Mouse (Mus musculus): ENCODE results near the gene Hist1h2bf.
A peak's percentile ranks its signal among the peaks of the same experiment; 100 is the strongest.
"Not testable (repeated sequence)": the region's sequence is repeated elsewhere in the genome, so short reads cannot be mapped to it uniquely, and the experiment has no call there.

Hist1h2bf gene

GRCm38 (mm10) chr13:23570261-23571021 lies 3.6 kb downstream of the Hist1h2bf start:
- DNase-seq = not testable (repeated sequence)

- no peak for DNase-seq
Observed at GRCm38 (mm10) chr13:23564482-23564881, 9.5 kb downstream of the Hist1h2bf start.

- peak; percentile 42 for DNase-seq
Observed at GRCm38 (mm10) chr13:23562699-23563462, 11.1 kb downstream of the Hist1h2bf start.

- peak; percentile 91 for DNase-seq
Observed at GRCm38 (mm10) chr13:23561883-23562659, 11.9 kb downstream of the Hist1h2bf start, which contains the start of gene Hist1h3e. Gene Hist1h3e, minus strand, starts transcription at chr13:23562369.

DNA sequence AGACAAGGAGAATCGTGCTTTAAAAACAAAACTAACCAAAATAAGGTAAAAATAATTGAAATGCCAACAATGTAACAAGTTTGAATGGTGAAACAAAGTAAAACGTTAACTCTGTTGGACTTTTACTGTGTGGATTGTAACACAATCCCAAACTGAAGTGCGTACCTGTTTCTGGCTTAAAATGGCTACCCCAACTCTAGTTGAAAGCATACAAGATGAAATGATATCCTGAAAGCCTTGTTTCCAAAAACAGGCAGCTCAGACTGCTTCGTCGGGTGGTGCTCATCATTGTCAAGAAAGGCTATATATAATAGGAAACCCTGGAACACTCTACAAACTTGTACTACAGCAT lies 12.5 kb downstream of the Hist1h2bf start:
- not testable (repeated sequence) for DNase-seq

DNA sequence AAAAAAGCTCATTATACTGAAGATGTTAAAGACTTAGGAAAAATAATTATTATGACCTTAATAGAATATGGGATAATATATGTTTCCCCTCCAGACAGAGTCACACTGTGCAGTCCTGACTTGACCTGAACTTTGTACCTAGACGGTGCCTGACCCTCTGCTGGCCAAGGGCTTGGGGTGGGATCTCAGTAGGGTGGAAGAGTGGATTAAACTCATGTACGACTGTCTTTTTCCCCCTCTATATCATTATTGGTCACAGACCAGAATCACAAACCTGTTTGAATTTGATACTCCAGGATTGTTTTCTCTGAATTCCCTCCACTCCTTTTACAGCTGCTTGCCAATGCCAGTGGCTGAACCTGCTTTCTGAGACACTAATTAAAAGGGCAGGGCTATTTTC lies 13.3 kb downstream of the Hist1h2bf start:
- not testable (repeated sequence) for DNase-seq

GRCm38 (mm10) chr13:23556906-23557305 lies 17.1 kb downstream of the Hist1h2bf start:
- no peak for DNase-seq

GRCm38 (mm10) chr13:23555839-23556416 lies 18.1 kb downstream of the Hist1h2bf start:
- DNase-seq = peak; percentile 74

GRCm38 (mm10) chr13:23554925-23555838 lies 18.8 kb downstream of the Hist1h2bf start:
- DNase-seq = peak; percentile 92

GRCm38 (mm10) chr13:23554393-23554792 lies 19.6 kb downstream of the Hist1h2bf start:
- DNase-seq = no peak

DNA sequence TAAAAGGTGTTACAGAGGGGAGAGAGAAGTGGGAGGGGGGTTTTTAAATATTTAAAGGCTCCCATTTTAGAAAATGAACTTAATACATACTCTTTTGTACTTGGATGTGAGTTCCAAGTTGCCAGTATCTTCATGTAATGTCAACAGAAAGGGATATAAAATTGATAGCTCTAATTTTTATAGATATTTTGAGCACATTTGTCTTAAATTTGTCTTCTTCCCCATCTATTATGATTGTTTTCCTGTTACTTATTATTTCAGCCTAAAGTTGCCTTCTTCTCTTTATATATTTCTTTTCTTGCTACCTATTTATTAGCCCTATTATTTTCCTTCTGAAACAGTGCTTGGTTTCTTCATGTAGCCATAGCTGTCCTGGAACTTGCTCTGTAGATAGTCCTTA lies 21.0 kb downstream of the Hist1h2bf start, which contains the start of gene Hist1h1d:
Hist1h1d (plus strand) TSS at position 301 of the 400 bp plus-strand sequence.
- DNase-seq = no peak

- DNase-seq = no peak
Observed at GRCm38 (mm10) chr13:23551931-23552914, 21.8 kb downstream of the Hist1h2bf start.

GRCm38 (mm10) chr13:23551146-23551834 lies 22.7 kb downstream of the Hist1h2bf start, which contains the start of gene Hist1h4f:
Gene Hist1h4f, minus strand, starts transcription at chr13:23551648.
- peak; percentile 91 for DNase-seq

DNA sequence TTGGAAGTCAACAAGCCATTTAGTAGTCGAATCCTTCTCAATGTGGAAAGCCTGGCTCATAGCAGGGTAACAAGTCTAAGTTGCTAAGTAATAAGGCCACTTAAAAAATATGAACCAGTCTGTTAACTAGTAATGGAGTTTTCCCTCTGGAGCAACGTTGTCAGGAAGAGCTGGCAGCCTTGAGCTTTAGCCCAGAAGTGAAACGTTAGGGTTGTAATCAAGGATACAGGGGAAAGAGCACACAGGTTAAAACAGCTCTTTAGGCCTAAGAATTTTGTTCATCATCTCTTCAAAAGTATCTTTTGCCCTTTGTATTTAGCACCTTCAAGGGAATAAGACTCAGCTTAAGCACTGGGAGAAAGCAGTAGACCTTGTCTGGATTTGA lies 23.2 kb downstream of the Hist1h2bf start:
- DNase-seq = no peak

DNA sequence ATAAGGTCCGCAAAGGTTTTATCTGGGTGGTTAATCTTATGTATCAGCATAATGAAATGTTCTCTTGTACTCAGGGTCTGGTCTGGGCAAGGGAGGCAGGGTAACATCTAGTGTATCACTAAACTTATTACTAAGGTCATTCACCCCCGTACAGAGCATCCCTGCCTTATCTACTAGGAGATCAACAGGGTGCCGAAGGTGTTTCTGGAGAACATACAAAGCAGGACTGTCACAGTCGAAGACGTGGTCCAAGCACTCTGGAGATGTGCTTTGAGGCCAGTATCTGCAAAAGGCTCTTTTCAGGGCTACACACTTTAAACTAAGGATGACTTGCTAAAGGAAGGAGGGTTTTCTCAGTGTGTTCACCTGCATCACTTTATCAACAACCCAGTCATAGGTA lies 27.3 kb downstream of the Hist1h2bf start:
- DNase-seq = no peak

- DNase-seq = peak; percentile 50
Observed at GRCm38 (mm10) chr13:23544787-23545120, 29.2 kb downstream of the Hist1h2bf start.

DNA sequence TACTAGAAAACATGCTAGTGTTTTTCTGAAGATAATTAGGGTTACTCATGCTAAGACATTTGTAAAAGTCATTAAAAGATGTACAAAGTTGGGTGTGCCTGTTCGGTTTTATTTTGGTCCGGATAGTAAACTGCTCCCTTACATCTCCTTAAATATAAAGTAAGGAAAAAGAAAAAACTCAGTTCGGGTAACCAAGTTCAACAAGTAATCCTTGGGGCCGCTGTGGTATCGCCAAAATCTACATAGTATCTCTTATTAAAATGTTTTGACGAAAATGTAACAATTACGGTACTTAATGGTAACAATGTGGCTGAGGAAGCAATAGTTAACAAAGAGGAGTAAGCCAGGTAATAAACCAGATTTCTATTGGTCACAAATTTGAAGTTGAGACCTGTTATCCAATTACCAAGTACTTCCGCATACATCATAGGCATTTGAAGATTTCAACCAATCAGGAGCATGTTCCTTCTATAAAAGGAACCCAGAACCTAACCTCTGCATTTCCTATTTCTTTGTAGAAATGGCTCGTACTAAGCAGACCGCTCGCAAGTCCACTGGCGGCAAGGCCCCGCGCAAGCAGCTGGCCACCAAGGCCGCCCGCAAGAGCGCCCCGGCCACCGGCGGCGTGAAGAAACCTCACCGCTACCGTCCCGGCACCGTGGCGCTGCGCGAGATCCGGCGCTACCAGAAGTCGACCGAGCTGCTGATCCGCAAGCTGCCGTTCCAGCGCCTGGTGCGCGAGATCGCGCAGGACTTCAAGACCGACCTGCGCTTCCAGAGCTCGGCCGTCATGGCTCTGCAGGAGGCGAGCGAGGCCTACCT lies 29.8 kb downstream of the Hist1h2bf start, which contains the start of gene Hist1h3f:
Hist1h3f (plus strand) TSS at position 88 of the 822 bp plus-strand sequence.
- DNase-seq = peak; percentile 82

- DNase-seq = peak; percentile 81
Observed at GRCm38 (mm10) chr13:23542999-23543607, 30.9 kb downstream of the Hist1h2bf start, which contains the start of gene Hist1h2bh. Gene Hist1h2bh, minus strand, starts transcription at chr13:23543392.
